Mouse (Mus musculus) brain, embryonic 14.5 days (tissue): Measurements from ENCODE around the gene Add3.

ENCODE experiments used
- CTCF ChIP-seq: fragments of 200-500 bp; IDR thresholded peaks from 2 replicates; pipeline ENCODE4 v1.5.1; 2012; ENCODE audit warnings: inconsistent platforms, mild to moderate bottlenecking, moderate library complexity, borderline replicate concordance; ENCODE audit not compliant: insufficient read depth, insufficient read length; ENCODE audit errors: extremely low read depth
- POLR2A ChIP-seq: fragments of 200-500 bp; IDR thresholded peaks from 2 replicates; pipeline ENCODE4 v1.6.1; 2012; ENCODE audit warnings: mild to moderate bottlenecking, inconsistent platforms, borderline replicate concordance; ENCODE audit not compliant: poor library complexity, insufficient read depth, insufficient read length, severe bottlenecking; ENCODE audit errors: extremely low read depth

GRCm38 (mm10) chr19:53199711-53200110 lies 59.5 kb downstream of the Add3 start:
- TF ChIP-seq CTCF, result no peak
- no peak for TF ChIP-seq POLR2A
